Mouse (Mus musculus) gastrocnemius, postnatal 14 days (tissue): Measurements from ENCODE around the gene C8a. TPM values are rescaled to one million over a fixed set of nuclear protein-coding genes. Genes with fewer than 3 reads are reported as not detected.

Experiments
- DNase-seq: peaks from one replicate; pipeline ENCODE4 v3.0.0; 2021; ENCODE audit warnings: mixed read lengths
- intact Hi-C: fragments of 180-260 bp; cut with DNase I; formaldehyde crosslinking; loops from one replicate; pipeline ENCODE4 v1.15.1; 2025; ENCODE audit warnings: low total_unique reads
- total RNA-seq, 2 experiments: library from RNA; stranded (reverse); gene quantifications; 2 replicates each; pipeline ENCODE4 v1.2.3; 2021

The C8a gene
- total RNA-seq, 2 experiments from 2014 or later = not detected

GRCm38 (mm10) chr4:104782346-104782745 lies 93.9 kb downstream of the C8a start:
- no peak for DNase-seq
- intact Hi-C loops = no loop called here

GRCm38 (mm10) chr4:104781441-104781840 lies 94.8 kb downstream of the C8a start:
- DNase-seq = no peak
- intact Hi-C loops = no loop called here

DNA sequence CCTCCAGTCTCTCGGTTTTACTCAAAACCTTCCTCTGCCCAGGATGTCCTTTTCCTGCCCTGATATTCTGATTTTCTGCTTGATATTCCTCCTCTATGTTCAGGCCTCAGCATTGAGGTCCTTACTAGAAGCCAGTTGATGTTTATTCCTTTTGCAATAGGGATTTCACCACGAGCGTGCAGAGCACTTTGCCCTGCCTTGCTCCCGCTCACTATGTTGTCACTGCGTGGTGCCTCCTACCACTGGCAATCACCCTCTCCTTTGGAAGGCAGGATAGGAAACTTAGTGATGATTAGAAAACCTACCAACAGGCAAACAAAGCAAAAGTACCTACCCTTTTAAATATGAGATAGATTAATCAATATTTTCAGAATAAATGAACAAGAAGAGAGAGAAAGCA lies 96.7 kb downstream of the C8a start:
- intact Hi-C loops = no loop called here
- no peak for DNase-seq

- DNase-seq = no peak
- intact Hi-C loops = no loop called here
These were observed 100.6 kb downstream of the C8a start for GRCm38 (mm10) chr4:104775601-104776000.

DNA sequence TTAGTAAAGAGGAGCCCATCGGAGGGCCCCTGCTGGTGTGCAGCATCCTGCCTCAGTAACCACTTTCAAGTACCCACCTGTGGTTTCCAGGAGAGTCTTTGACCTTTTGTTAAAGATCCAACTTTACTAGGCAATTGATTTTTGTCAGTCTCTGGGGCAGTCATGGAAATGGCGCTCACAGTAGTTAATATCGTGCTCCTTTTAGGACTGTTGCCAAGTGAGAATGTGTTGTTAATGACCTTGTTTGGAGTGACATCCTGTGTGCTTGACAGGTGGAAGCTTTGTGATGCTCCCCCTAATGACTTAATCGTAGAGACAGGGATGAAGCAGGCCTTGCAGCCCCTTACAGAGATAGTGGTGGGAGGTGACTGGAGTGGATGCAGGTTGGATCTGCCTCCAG lies 105.9 kb downstream of the C8a start:
- intact Hi-C loops = no loop called here
- DNase-seq = no peak

DNA sequence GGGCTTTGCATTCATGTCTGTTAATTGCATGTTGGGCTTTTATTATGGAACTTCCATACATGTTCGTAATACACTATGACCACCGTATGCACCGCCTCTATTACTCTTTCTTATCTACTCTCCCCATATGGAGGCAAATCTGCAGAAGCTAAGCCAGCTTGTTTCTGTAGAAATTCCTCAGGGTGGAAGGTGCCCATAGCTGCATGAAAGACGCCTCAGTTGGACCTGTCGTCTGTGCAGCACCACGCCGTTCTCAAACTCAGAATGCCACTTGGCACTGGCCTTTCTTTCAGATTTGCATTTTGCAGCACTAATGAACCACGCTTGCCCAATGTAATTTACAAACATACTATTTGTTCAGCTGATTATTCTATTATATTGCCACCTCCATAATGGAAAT lies 106.6 kb downstream of the C8a start:
- intact Hi-C loops = no loop called here
- no peak for DNase-seq

DNA sequence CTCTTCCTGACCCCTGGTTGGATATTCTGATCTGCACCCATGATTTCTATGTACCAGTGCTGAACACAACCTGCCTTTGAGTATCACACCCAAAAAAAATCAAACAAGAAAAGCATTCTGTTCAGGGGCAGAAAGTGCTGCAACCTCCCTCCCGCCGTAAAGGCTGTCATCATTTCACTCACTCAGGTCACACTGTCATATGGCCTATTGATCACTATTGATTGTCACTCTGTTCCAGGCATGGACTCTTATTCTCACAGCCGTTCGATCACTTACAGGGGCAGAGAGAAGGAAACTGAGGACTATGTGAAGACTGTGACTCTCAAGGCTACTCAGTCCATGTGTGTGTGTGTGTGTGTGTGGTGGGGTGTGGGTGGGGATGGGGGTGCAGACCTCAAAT lies 108.0 kb downstream of the C8a start:
- intact Hi-C loops = no loop called here
- DNase-seq = no peak

- DNase-seq = no peak
- intact Hi-C loops = no loop called here
These were observed 110.1 kb downstream of the C8a start, which contains the start of gene C8b for GRCm38 (mm10) chr4:104766065-104766464. TSS of gene C8b (plus strand) at chr4:104766317.

Other genes starting within 250 kb of the C8a start
- gene C8b, start 110.1 kb downstream of the C8a start, total RNA-seq = not detected
- not detected for gene Gm17662, start 19.1 kb downstream of the C8a start, total RNA-seq
- gene Fyb2, start 37.1 kb upstream of the C8a start, total RNA-seq = under 1 TPM; 0.10 to 0.24 TPM
- gene Prkaa2, start 233.5 kb upstream of the C8a start, total RNA-seq = 10 to 100 TPM; 88.8 to 96.3 TPM